Mouse (Mus musculus) midbrain, embryonic 12.5 days (tissue): ENCODE data around the gene Camkmt. TPM values are rescaled to one million over a fixed set of nuclear protein-coding genes. Genes with fewer than 3 reads are reported as not detected.

Experiments
- ATAC-seq: fragments of 200-750 bp; cut with Nextera tagmentation; 2 replicates; pipeline ENCODE4 v1.8.0; 2017; ENCODE audit warnings: low read depth, moderate TSS enrichment, moderate library complexity; ENCODE audit not compliant: low FRiP score
- H3K27ac ChIP-seq: fragments of 300-500 bp; sonication (generic); replicated peaks from 2 replicates; pipeline ENCODE4 v1.5.1; 2016; ENCODE audit warnings: mild to moderate bottlenecking
- H3K27me3 ChIP-seq: fragments of 300-500 bp; sonication (generic); 2 replicates; pipeline ENCODE4 v1.6.1; 2016; ENCODE audit warnings: mild to moderate bottlenecking
- H3K36me3 ChIP-seq: fragments of 300-500 bp; sonication (generic); 2 replicates; pipeline ENCODE4 v1.6.1; 2016
- H3K4me1 ChIP-seq: fragments of 300-500 bp; sonication (generic); 2 replicates; pipeline ENCODE4 v1.6.1; 2016
- H3K4me2 ChIP-seq: fragments of 300-500 bp; sonication (generic); replicated peaks from 2 replicates; pipeline ENCODE4 v1.6.1; 2016; ENCODE audit warnings: mild to moderate bottlenecking, moderate library complexity
- H3K4me3 ChIP-seq: fragments of 300-500 bp; sonication (generic); 2 replicates; pipeline ENCODE4 v1.5.1; 2016; ENCODE audit warnings: mild to moderate bottlenecking
- H3K9ac ChIP-seq: fragments of 300-500 bp; sonication (generic); replicated peaks from 2 replicates; pipeline ENCODE4 v1.6.1; 2016; ENCODE audit warnings: mild to moderate bottlenecking, moderate library complexity
- H3K9me3 ChIP-seq: fragments of 300-500 bp; sonication (generic); 2 replicates; pipeline ENCODE4 v1.6.1; 2016; ENCODE audit warnings: mild to moderate bottlenecking
- WGBS: fragments of 180-500 bp; shearing (Covaris S2); methylation state at CpG from one replicate; pipeline ENCODE4 v1.1.7; 2016; 5-methylcytosine and 5-hydroxymethylcytosine counted together
- polyA plus RNA-seq: library from polyadenylated mRNA; unstranded; fragments of >200 nt; fragmentation: Nextera tagmentation; extraction: Ambion mirVana; gene quantifications from 2 replicates; pipeline ENCODE4 v1.2.1, GENCODE M21; 2016

Camkmt gene
- polyA plus RNA-seq, 1 experiment from 2014 or later: 15.3 TPM

DNA sequence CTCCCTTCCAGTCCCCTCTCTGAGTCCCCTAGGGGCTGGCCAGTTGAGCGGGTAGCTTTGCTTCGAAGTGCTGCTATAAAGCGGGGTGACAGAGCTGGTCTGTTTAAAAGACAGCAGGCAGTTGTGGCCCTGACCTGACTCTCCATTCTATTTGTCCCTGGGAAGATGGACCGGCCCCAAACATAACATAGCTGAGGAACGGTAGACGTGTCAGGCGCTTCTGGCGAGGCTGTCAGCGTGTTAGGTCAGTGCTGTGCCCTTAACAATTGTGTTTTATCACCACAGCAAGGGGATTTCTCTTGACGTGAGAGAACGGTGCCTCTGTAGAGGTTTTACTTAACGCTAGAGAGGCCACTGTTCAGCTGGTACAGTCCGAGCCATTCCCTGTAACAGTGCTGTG, 86.9 kb downstream of the Camkmt start:
- no peak for ATAC-seq
- no peak overlapping the region for H3K9ac ChIP-seq
- H3K9me3 ChIP-seq: no peaks in the 10 kb centered on the region
- H3K4me1 ChIP-seq: peaks cover 12% of the 10 kb centered on the region
- H3K27ac ChIP-seq: no peak overlapping the region
- H3K27me3 ChIP-seq: peaks cover 5% of the 10 kb centered on the region
- no peaks in the 10 kb centered on the region for H3K36me3 ChIP-seq
- no peak overlapping the region for H3K4me2 ChIP-seq
- 44% methylated on average over 13 of the region's 13 CpGs for WGBS
- H3K4me3 ChIP-seq: no peak overlapping the region

DNA sequence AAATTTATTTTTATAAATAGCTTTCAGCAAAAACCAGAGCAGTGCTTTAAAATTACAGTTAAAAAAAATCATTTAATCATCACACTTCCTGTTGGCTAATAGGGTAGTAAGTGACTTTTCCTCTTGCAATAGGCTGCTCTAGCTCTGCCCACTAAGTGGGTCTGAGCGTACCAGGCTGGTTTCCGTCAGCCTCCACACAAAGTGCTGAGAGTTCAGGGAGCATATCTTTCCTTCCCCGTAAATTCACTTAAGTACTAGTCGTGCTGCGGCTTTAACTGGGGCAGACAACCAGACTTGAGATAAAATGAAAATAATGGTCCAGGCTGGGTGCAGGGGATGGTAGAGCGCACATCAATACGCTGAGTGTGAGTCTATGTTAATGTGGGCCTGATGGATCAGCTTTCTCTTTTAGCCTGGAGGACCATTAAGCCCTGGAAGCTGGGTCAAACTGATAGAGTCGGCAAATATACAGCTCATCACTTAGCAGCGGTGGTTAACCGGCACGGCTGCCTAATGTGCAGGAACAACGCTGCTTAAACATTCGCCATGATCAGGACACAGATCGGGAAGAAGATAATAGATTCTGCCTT, 90.2 kb downstream of the Camkmt start:
- H3K9me3 ChIP-seq: no peaks in the 10 kb centered on the region
- WGBS: 33% methylated on average over 14 of the region's 14 CpGs
- no peak overlapping the region for H3K9ac ChIP-seq
- H3K4me1 ChIP-seq: peaks cover 12% of the 10 kb centered on the region; the same call in 1 of the 2 replicates
- H3K4me3 ChIP-seq: peak overlapping the region; percentile 7; the same call in 1 of the 2 replicates
- H3K4me2 ChIP-seq: peak overlapping the region; percentile 36
- peaks cover 5% of the 10 kb centered on the region for H3K27me3 ChIP-seq
- no peaks in the 10 kb centered on the region for H3K36me3 ChIP-seq
- H3K27ac ChIP-seq: peak overlapping the region; percentile 25; the same call in 1 of the 2 replicates
- no peak for ATAC-seq

DNA sequence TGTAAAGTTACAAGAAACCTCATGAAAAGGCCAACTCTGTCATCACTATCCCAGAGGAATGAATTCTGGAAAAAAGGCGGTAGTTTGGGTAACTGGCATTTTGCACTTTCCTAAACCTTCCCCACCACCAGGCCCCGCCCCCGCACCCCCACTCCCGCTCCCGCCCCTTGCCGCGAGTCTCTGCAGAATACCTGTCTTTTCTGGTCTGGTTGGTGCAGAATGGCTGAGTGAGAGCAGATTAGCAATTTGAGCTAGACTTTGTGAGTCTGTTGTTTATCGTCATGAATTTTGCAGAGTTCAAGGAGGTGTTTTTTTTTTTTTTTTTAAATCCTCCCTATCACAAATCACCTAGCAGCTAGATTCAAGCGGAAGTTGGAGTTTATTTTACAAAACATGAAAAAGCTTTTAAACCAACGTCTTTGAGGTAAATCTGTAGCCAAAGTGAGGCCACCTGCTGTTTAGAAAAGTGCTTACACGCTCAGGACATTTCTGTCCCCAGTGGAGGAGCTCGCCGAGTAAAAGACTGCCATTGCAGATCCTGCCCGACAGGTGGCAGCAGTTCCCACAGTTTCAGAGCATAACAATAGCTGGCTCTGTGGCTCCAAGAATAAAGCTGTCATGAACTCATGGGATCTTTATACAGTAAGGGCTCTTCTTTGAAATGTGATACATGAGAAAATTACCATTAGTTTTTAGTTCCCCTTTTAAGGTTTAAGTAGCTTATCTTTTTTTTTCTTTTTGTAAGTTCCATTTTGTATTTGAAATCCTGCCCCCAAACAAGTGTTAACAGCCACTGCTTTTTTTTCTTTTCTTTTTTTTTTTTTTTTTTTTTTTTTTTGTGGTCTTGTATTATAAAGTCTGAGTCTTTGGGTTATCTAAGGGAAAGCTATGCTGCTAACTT, 99.1 kb downstream of the Camkmt start:
- peak; percentile 83 for ATAC-seq
- Histone ChIP-seq H3K9me3 (no peaks in the 10 kb centered on the region), H3K36me3 (no peaks in the 10 kb centered on the region), H3K9ac (no peak overlapping the region), H3K27me3 (peaks cover 17% of the 10 kb centered on the region; the same call in 1 of the 2 replicates), H3K4me3 (no peak overlapping the region), H3K4me1 (peaks cover 4% of the 10 kb centered on the region; the same call in 1 of the 2 replicates), H3K4me2 (peak overlapping the region; percentile 24), H3K27ac (no peak overlapping the region)
- 4% methylated on average over 14 of the region's 14 CpGs for WGBS

DNA sequence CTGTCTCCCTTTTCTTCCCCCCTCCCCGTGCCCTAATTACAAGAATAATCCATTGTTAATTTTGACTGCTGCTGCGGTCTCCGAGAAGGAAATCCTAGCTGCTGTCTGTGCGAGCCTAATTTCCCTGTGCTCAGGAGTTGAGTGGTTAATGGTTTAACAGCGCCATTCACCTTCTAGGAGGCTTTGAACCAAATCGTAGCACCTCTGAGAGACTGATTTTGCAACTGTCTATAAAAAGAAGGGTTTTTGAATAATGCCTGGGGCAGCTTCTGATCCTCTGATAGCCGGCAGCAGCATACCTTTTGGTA, 99.7 kb downstream of the Camkmt start:
- Histone ChIP-seq H3K27ac (no peak overlapping the region), H3K27me3 (peaks cover 17% of the 10 kb centered on the region; the same call in 1 of the 2 replicates), H3K4me2 (no peak overlapping the region; the same call in 1 of the 2 replicates), H3K4me3 (no peak overlapping the region), H3K9me3 (no peaks in the 10 kb centered on the region), H3K36me3 (no peaks in the 10 kb centered on the region), H3K9ac (no peak overlapping the region), H3K4me1 (peaks cover 4% of the 10 kb centered on the region; the same call in 1 of the 2 replicates)
- WGBS: 19% methylated on average over 7 of the region's 7 CpGs
- ATAC-seq: no peak

DNA sequence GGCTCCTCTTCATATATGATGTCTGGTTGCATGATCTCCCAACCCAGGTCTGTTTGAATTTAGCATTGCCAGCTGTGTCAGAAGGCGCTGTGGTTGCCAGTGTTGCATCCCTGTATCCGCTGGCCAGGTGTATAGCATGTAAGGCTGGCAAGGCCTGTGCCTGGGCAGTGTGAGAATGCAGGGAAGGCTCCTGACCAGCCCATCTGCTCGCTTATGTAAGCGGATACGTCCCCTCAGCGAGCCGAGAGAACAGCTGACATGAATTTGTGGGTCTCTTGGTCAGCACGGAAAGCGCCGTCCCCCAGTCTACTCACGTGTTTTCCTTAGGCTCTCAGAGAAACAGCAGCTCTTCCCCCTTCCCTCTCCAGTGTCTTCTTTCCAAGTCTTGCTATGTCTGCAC, 102.9 kb downstream of the Camkmt start:
- no peaks in the 10 kb centered on the region for H3K36me3 ChIP-seq
- ATAC-seq: no peak
- H3K4me1 ChIP-seq: peaks cover 4% of the 10 kb centered on the region; the same call in 1 of the 2 replicates
- peaks cover 11% of the 10 kb centered on the region; the same call in 1 of the 2 replicates for H3K27me3 ChIP-seq
- H3K9ac ChIP-seq: no peak overlapping the region
- no peak overlapping the region for H3K4me3 ChIP-seq
- no peaks in the 10 kb centered on the region for H3K9me3 ChIP-seq
- H3K27ac ChIP-seq: no peak overlapping the region
- WGBS: 84% methylated on average over 11 of the region's 11 CpGs
- no peak overlapping the region for H3K4me2 ChIP-seq

DNA sequence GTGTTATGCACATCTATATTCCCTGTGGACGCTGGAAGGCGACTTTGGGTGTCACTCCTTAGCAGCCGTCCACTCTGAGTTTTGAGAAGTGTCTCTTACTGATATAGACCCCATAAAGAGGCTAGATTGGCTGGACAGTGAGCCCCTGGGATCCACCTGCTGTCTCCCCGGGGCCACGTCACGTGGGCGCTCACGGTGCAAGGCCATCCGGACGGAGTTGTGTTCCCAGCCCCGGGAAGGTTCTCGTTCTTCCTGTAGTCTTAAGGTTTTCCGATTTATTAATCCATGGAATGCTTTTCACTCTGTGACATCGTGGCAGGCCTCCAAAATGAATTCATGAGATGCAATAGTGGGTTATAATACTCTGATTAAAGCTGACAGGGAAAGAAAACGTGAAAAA, 108.4 kb downstream of the Camkmt start:
- no peak overlapping the region for H3K4me3 ChIP-seq
- H3K4me2 ChIP-seq: no peak overlapping the region
- no peaks in the 10 kb centered on the region for H3K27me3 ChIP-seq
- WGBS: 87% methylated on average over 15 of the region's 15 CpGs
- H3K27ac ChIP-seq: no peak overlapping the region
- ATAC-seq: no peak
- H3K9me3 ChIP-seq: no peaks in the 10 kb centered on the region
- H3K36me3 ChIP-seq: no peaks in the 10 kb centered on the region
- H3K9ac ChIP-seq: no peak overlapping the region
- H3K4me1 ChIP-seq: no peaks in the 10 kb centered on the region

DNA sequence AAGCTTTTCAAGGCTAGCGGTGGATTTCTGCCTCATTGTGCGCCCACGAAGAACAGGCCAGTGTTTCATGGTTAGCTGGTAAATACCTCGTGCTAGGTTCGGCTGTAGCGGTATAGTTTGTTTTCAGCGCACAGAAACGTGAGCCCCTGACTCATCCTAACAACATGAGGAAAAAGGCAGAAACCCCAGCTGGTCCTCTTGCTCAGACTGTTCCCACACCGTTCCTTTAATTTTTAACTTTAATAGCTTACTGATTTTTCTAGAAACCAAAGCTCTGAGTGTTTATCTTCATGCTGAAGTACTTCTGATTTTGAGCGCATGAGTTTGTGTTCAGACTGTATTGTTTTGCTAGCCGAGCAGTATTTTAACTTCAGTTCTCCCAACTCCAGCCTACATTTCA, 109.0 kb downstream of the Camkmt start:
- no peaks in the 10 kb centered on the region for H3K36me3 ChIP-seq
- WGBS: 90% methylated on average over 11 of the region's 11 CpGs
- no peak overlapping the region for H3K4me2 ChIP-seq
- H3K4me1 ChIP-seq: no peaks in the 10 kb centered on the region
- no peak overlapping the region for H3K9ac ChIP-seq
- H3K27me3 ChIP-seq: no peaks in the 10 kb centered on the region
- no peak overlapping the region for H3K4me3 ChIP-seq
- H3K27ac ChIP-seq: no peak overlapping the region
- no peak for ATAC-seq
- no peaks in the 10 kb centered on the region for H3K9me3 ChIP-seq

DNA sequence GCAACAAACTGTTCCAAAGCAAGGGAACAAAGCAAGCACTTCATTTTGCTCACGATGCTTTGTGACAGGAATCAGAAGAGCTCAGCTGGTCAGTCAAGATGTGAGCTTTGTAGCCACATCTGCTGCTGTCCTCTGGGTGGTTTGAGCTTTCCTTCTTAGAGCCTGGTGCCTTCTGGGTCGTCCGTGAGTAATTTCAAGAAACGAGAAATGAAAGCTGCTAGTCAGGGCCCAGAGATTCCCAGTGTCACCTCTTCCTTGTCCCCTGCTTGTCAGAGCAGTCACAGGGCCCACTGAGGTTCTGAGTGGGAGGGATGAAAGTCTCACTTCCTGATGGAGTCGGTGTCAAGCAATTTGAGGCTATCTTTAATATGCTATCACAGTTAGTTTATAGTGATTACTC, 127.7 kb downstream of the Camkmt start:
- ATAC-seq: no peak
- Histone ChIP-seq H3K27ac (no peak overlapping the region), H3K9me3 (0 out of 2 replicates have a peak, but pooled peaks cover 5% of the 10 kb centered on the region), H3K4me2 (no peak overlapping the region), H3K36me3 (no peaks in the 10 kb centered on the region), H3K4me1 (no peaks in the 10 kb centered on the region), H3K9ac (no peak overlapping the region), H3K27me3 (no peaks in the 10 kb centered on the region), H3K4me3 (no peak overlapping the region)
- WGBS: 87% methylated on average over 5 of the region's 5 CpGs

DNA sequence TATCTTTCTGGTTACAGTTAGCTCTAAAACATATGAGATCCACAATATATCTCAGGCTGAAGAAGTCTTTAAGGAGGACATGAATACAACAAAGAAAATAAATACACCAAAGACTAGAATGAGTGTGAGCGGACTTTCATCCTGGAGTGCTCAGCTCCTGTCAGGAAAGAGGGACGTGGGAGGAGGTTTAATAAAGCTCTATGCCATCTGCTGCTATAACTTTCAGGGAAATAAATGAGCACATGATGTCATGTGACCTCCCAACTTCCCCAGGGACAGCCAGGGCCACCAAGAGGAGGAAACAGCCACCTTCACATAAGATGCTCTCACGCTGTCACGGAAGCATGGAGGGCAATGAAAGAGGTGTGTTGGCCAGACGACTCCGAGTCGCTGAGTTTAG, 151.8 kb downstream of the Camkmt start:
- no peaks in the 10 kb centered on the region for H3K4me1 ChIP-seq
- 89% methylated on average over 7 of the region's 7 CpGs for WGBS
- no peak overlapping the region for H3K27ac ChIP-seq
- H3K4me2 ChIP-seq: no peak overlapping the region
- no peak for ATAC-seq
- no peak overlapping the region for H3K9ac ChIP-seq
- H3K4me3 ChIP-seq: no peak overlapping the region
- H3K27me3 ChIP-seq: no peaks in the 10 kb centered on the region
- no peaks in the 10 kb centered on the region for H3K9me3 ChIP-seq
- H3K36me3 ChIP-seq: no peaks in the 10 kb centered on the region

DNA sequence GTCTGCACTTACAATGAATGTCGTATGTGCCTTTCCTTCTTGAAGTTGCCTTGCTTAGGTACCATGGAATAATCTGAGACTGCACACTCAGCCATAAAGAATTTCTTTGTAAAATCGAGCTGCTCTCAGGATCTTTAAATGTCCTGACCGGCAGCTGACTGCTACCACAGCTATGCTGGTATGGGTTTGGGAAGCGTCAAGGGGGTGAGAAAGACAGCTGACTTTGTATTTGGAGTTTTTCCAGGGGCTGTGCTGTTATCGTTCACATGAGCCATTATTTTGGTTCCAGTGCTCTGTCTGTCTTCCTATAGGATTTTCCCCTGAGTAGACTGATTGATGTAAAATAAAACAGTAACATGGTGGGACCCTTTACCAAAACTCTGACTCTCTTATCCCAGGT, 158.6 kb downstream of the Camkmt start:
- 82% methylated on average over 5 of the region's 5 CpGs for WGBS
- ATAC-seq: no peak
- peaks cover 3% of the 10 kb centered on the region; the same call in 1 of the 2 replicates for H3K4me1 ChIP-seq
- no peaks in the 10 kb centered on the region for H3K9me3 ChIP-seq
- H3K4me2 ChIP-seq: no peak overlapping the region
- no peaks in the 10 kb centered on the region for H3K27me3 ChIP-seq
- no peaks in the 10 kb centered on the region for H3K36me3 ChIP-seq
- H3K27ac ChIP-seq: no peak overlapping the region
- H3K4me3 ChIP-seq: no peak overlapping the region
- no peak overlapping the region for H3K9ac ChIP-seq

DNA sequence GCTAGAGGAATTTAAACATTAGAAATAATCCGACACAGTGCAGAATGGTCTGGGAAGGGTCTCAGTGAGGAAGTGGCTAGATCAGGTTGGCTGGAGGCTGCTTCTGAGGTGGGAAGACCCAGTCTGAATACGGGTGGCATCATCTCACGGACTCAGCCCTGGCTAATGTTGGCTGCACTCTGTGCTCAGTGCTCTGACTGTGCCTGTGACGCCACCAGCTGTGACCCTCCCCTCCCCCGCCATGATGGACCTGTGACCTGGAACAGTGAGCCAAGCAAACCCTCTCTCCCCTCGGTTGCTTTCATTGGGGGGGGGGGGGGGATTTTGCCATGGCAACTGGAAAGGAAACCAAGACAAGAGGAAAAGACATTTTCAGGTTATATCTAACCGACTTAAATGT, 159.4 kb downstream of the Camkmt start:
- no peak for ATAC-seq
- 35% methylated on average over 7 of the region's 7 CpGs for WGBS
- H3K36me3 ChIP-seq: no peaks in the 10 kb centered on the region
- H3K4me2 ChIP-seq: no peak overlapping the region
- H3K9me3 ChIP-seq: no peaks in the 10 kb centered on the region
- H3K9ac ChIP-seq: no peak overlapping the region
- H3K27ac ChIP-seq: no peak overlapping the region
- H3K27me3 ChIP-seq: no peaks in the 10 kb centered on the region
- H3K4me3 ChIP-seq: no peak overlapping the region
- peaks cover 3% of the 10 kb centered on the region; the same call in 1 of the 2 replicates for H3K4me1 ChIP-seq

DNA sequence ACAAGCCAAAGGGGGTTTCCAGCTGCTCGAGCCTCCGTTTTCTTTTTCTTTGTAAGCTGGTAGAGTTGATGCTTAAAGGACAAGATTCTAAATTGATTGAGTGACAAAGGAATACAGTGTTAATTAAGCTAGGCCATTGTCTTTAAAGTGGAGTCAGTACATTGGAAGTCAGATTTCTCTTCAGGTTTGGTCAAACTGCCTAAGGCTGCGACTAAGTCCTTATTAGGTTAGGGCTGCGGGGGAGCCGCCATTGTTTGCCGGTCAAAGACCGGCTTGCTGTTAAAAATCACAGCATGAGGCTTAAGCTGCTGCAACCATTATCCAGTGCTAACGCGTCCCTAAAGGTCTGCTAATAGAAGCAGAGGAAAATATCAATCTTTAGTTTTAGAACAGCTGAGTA, 166.6 kb downstream of the Camkmt start:
- Histone ChIP-seq H3K36me3 (no peaks in the 10 kb centered on the region), H3K4me2 (peak overlapping the region; percentile 44), H3K27me3 (peaks cover 11% of the 10 kb centered on the region), H3K27ac (peak overlapping the region; percentile 56), H3K4me1 (peaks cover 18% of the 10 kb centered on the region), H3K4me3 (peak overlapping the region; percentile 9; the same call in 1 of the 2 replicates), H3K9me3 (no peaks in the 10 kb centered on the region), H3K9ac (no peak overlapping the region)
- WGBS: 1% methylated on average over 9 of the region's 9 CpGs
- peak; percentile 50; the same call in 1 of the 2 replicates for ATAC-seq
